Mouse (Mus musculus): ENCODE measurements around the gene Ankrd52. TPM values are rescaled to one million over a fixed set of nuclear protein-coding genes. Genes with fewer than 3 reads are reported as not detected.

The Ankrd52 gene
- total RNA-seq, 2 experiments from 2014 or later, result 49.3 to 61.7 TPM

- DNase-seq (ENCODE audit: low spot score in 2 of 2), result no peak
- intact Hi-C loops (cut with DNase I), result no loop called here
Observed at GRCm38 (mm10) chr10:128429052-128429451, 52.1 kb downstream of the Ankrd52 start.

DNA sequence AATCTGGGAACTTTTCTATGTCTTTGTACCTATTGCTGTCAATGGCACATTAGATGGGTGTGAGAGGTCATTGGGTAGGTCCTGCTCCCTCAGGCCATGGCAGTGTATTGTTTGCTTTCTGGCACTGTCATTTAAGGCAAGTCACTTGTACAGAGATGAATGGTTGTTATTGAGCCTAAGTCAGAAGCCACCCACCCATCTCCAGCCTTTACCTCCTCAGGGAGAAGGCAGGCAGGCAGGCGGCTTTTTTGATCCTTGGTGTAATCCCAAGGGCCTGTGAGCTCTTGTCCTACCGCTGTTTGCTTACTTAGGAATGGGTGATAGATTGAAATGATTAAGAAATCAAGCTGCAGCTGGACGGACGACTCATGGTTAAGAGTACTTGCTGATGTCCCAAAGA lies 52.5 kb downstream of the Ankrd52 start:
- intact Hi-C loops (cut with DNase I), result no loop called here
- DNase-seq (ENCODE audit: low spot score in 2 of 2), result no peak

GRCm38 (mm10) chr10:128433417-128433816 lies 56.5 kb downstream of the Ankrd52 start:
- intact Hi-C loops (cut with DNase I), result no loop called here
- DNase-seq (ENCODE audit: low spot score in 2 of 2), result no peak

DNA sequence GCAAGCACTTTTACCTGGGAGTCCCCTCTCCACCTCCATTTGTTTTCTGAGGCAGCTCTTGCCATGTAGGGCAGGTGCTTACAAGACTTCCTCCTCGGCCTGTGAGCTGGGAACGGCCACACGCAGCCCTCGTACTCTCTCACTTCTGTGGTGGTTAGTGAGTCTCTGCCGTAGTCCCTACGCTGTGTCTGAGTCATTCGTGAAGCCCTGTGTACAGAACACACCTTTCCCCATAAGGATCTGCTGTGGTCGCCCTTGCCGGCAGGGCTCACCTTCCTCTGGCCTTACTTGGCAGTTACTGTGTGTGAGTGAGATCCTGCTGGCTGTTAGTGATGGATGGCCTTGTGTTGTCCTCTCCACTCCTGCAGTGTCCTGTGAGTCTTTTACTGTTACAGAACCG lies 57.8 kb downstream of the Ankrd52 start:
- no peak for DNase-seq (ENCODE audit: low spot score in 2 of 2)
- intact Hi-C loops (cut with DNase I), result no loop called here

GRCm38 (mm10) chr10:128435186-128435823 lies 58.4 kb downstream of the Ankrd52 start:
- intact Hi-C loops (cut with DNase I), result no loop called here
- DNase-seq (ENCODE audit: low spot score in 2 of 2), result no peak

DNA sequence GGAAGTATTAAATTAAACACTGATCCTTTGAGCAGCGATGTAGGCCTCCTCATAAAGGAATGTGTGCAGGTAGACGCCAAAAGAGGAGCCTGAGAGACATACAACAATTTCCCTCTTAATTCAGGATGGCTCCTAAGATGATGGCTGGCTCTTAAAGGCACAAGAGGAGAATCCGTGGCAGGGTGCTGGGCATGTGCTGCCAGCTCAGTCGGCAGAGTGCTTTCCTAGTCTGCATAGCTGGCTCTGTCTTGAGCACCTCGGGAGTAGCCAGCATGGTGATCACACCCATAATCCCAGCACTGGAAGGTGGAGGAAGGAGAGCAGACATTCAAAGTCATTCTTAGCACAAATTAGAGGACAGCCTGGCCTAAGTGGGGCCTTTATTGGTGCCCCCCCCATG lies 59.0 kb downstream of the Ankrd52 start:
- no peak for DNase-seq (ENCODE audit: low spot score in 2 of 2)
- intact Hi-C loops (cut with DNase I), result no loop called here

DNA sequence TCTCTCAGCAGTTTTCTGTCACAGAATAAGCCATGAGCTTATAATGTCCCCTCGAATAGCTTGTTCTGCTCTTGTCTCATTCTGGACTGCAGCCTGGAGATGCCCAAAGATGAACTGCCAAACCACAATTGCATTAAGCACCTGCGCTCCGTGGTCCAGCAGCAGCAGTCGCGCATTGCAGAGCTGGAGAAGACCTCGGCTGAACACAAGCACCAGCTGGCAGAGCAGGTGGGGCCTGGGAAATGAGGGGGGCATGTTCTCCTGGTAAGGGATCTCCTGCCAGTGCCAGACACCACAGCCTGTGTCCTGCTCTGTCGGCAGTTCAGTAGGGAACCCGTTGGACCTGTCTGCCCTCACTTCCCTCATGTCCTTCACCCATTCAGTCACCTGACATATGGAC lies 59.5 kb downstream of the Ankrd52 start:
- intact Hi-C loops (cut with DNase I), result no loop called here
- DNase-seq (ENCODE audit: low spot score in 2 of 2), result no peak

DNA sequence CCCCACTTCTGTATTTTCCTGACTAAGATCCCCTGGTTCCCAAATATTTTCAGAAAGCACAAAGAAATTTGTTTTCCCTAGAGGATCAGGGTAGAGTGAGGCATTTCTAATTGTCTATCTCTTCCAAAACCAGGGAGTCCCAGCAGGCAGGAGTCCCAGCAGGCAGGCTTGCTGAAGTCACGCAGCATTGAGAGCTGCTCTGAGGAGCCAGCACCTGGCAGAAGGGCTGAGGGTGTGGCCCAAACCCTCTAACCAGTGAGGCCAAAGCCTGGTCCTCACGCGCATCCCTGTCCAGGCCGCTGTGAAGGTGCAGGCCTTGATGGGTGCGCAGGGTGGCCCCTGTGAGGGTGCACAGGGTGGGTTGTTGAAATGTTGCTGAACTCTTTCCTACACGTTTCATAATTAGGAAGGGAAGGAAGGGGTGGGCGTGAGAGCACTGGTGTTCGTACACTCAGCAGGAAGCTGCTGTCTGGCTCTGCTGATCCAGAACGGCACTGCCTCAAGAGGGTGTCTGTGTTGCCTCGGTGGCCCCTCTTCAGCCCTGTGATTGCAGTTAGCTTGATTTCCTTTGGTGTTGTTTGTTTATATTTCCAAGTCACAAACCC lies 61.9 kb downstream of the Ankrd52 start:
- intact Hi-C loops (cut with DNase I), result no loop called here
- peak in 1 of 2 experiments; percentile 38 for DNase-seq (ENCODE audit: low spot score in 2 of 2)

DNA sequence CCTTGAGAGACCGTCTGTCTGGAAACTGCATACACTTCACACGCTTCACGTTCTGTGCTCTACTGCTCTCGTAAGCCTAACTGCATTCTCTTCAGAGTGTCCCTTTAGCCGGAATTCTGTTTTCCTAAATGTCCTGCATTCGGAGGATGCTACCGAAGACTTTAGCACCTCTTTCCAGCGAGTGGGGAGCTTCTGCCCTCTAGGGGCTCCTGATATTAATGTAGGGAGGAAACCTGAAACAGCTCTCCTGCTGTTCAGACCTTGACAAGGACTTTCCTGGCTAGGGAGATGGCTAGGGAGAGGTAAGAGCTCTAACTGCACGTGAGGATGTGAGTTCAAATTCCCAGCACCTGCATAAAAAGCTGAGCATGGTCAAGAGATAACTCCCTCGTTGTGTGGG lies 63.5 kb downstream of the Ankrd52 start:
- intact Hi-C loops (cut with DNase I), result no loop called here
- DNase-seq (ENCODE audit: low spot score in 2 of 2), result no peak

- DNase-seq (ENCODE audit: low spot score in 2 of 2), result no peak
- intact Hi-C loops (cut with DNase I), result no loop called here
Observed at GRCm38 (mm10) chr10:128441324-128442119, 64.6 kb downstream of the Ankrd52 start.

GRCm38 (mm10) chr10:128442718-128443117 lies 65.8 kb downstream of the Ankrd52 start:
- no peak for DNase-seq (ENCODE audit: low spot score in 2 of 2)
- intact Hi-C loops (cut with DNase I), result no loop called here

DNA sequence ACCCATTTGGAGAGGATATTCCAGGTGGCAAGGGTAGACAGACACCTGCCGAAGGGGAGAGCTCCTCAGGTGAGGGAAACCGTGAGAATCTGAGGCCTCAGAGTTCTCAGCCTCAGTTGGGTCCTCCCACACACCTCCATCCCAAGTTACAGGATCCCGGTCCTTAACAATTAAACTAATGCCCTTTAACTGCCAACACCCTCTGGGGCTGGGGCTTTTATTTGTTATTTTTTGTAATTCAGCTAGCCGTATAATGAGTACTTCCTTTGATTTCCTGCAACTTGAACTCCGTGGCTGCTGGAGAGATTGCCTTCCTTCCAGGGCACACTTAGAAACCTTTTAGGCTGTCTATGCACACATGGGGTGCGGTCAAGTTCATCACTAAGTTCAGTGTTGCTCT lies 67.4 kb downstream of the Ankrd52 start:
- intact Hi-C loops (cut with DNase I), result no loop called here
- DNase-seq (ENCODE audit: low spot score in 2 of 2), result no peak

DNA sequence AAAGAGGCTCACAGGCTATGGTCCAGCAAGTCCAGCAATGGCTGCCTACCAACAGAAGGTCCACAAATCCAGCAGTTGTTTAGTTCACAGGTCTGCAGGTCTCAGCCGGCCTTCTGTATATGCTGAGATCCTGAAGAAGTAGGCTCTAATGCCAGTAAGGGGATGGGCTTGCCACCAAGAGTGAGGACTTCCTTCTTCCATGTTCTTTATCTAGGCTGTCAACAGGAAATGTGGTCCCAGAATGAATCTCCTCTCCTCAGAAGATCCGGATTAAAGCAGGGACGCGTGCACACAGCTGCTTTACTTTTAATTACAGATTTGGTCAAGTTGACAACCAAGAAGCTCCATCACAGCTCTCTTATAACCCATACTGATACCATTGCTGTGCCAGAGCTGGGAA lies 68.5 kb downstream of the Ankrd52 start:
- intact Hi-C loops (cut with DNase I), result no loop called here
- no peak for DNase-seq (ENCODE audit: low spot score in 2 of 2)

GRCm38 (mm10) chr10:128451014-128451413 lies 74.1 kb downstream of the Ankrd52 start:
- DNase-seq (ENCODE audit: low spot score in 2 of 2), result no peak
- intact Hi-C loops (cut with DNase I), result loop anchor here (10.0 kb wide), 2 partner anchors 116 to 236 kb away; partner anchors contain the start of genes Cs and Spryd4

DNA sequence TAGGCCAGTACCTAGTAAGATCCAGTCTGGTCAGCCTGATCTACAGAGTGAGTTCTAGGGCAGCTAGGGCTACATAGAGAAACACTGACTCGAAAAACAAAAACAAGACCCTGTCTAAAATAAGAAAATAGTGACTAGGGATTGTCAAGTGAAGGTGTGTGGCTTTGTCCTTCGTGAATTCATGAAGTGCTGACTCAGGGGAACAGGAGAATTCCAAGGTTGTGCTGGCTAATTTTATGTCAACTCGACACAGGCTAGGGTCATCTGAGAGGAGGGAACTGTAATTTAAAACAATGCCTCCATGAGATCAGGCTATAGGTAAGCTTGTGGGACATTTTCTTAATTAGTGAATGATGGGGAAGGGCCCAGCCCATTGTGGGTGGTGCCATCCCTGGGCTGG lies 77.6 kb downstream of the Ankrd52 start:
- intact Hi-C loops (cut with DNase I), result loop anchor here (2.0 to 10.0 kb wide), 3 partner anchors 78 to 240 kb away; partner anchors contain the start of genes Ankrd52, Cs and Spryd4
- DNase-seq (ENCODE audit: low spot score in 2 of 2), result no peak

DNA sequence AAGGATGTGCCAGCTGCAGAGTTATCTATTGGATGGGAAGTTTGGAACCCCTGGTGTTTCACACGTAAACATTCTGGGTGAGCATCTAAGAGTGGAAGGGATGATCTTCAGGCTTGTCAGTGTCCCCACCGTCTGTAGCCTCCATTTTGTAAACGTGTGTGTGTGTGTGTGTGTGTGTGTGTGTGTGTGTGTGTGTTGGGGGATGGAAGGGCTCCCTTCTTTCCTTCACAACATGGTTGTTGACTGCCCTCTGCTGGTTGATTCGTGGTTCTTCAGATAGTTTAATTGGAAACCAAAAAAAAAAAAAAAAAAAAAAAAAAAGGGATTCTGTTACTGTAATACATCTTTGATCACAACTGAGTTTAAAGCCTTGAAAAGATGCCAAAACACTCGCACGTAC lies 78.4 kb downstream of the Ankrd52 start:
- DNase-seq (ENCODE audit: low spot score in 2 of 2), result peak; percentile 39 to 55
- intact Hi-C loops (cut with DNase I), result loop anchor here (2.0 to 10.0 kb wide), 4 partner anchors 37 to 240 kb away; partner anchors contain the start of genes Ankrd52, Cs, Myl6 and Spryd4

DNA sequence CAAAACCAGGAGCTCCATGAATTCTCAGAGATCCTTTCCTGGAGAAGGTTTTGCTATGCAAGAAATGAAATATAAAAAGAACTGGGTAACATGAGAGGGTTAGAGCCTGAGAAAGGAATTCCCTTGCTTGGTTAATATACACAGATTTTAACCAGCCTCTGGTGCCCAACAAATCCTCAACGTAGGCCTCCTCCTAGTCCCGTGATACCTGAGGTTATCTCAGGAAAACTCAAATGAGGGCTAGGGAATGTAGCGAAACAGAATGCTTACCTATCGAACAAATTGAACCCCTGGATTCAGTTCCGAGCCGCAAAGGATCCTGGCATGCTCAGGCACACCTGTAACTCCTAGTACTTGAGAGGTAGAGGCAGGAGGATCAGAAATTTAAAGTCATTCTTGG lies 80.8 kb downstream of the Ankrd52 start:
- DNase-seq (ENCODE audit: low spot score in 2 of 2), result no peak
- intact Hi-C loops (cut with DNase I), result loop anchor here (2.0 to 10.0 kb wide), 5 partner anchors 35 to 243 kb away; partner anchors contain the start of genes Cs, Myl6, Nabp2 and Rnf41

Measured in left cerebral cortex, postnatal 36 days (tissue).